Mouse (Mus musculus) erythroblast, embryonic 14.5 days (primary cell): ENCODE data around the gene Mycbp.

Source experiments
- GATA1 ChIP-seq: IDR thresholded peaks from 2 replicates; pipeline ENCODE4 v1.6.1; 2012; ENCODE audit warnings: low read length, inconsistent platforms, mixed read lengths
- TAL1 ChIP-seq: IDR thresholded peaks from 3 replicates; pipeline ENCODE4 v1.6.1; 2012; ENCODE audit warnings: low read length, inconsistent platforms, mixed read lengths

DNA sequence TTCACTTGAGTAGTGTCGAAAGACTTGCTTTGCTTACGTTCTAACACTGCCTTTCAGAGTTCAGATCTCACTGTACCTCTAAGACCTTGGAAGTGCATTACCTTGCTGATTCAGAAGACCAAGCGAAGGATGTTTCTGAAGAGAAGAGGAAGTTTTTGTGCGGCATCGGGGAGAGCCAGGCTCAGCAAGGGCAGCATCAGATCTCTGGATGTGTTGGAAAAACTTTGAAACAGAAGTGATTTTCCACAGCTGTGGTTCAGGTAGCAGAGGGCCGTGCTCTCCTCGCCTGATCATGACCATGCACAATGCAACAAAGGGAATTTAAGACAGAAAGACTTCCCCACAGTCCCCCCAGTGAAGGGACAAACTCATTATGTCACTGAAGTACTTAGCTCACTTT, 31.4 kb downstream of the Mycbp start:
- TF ChIP-seq TAL1 (no peak), GATA1 (no peak)
